Mouse (Mus musculus) stomach, embryonic 16.5 days (tissue): Measurements from ENCODE around the gene Cabin1. TPM values are rescaled to one million over a fixed set of nuclear protein-coding genes. Genes with fewer than 3 reads are reported as not detected.
A peak's percentile ranks its signal among the peaks of the same experiment; 100 is the strongest.
"Not testable (repeated sequence)": the region's sequence is repeated elsewhere in the genome, so short reads cannot be mapped to it uniquely, and the experiment has no call there.

ENCODE experiments used
- ATAC-seq: fragments of 200-750 bp; cut with Nextera tagmentation; 2 replicates; pipeline ENCODE4 v1.8.0; 2017; ENCODE audit warnings: moderate number of reproducible peaks, moderate TSS enrichment; ENCODE audit not compliant: insufficient read depth, low FRiP score
- H3K27ac ChIP-seq: fragments of 300-500 bp; sonication (generic); 2 replicates; pipeline ENCODE4 v1.5.1; 2014; ENCODE audit warnings: low read length
- H3K27me3 ChIP-seq: fragments of 300-500 bp; sonication (generic); 2 replicates; pipeline ENCODE4 v1.6.1; 2014; ENCODE audit warnings: low read length, control low read depth, mixed read lengths; ENCODE audit not compliant: control insufficient read depth, insufficient read depth
- H3K36me3 ChIP-seq: fragments of 300-500 bp; sonication (generic); 2 replicates; pipeline ENCODE4 v1.6.1; 2014; ENCODE audit warnings: low read length; ENCODE audit not compliant: control insufficient read depth, insufficient read depth
- H3K4me1 ChIP-seq: fragments of 300-500 bp; sonication (generic); 2 replicates; pipeline ENCODE4 v1.6.1; 2014; ENCODE audit warnings: low read length, control low read depth, mixed read lengths; ENCODE audit not compliant: control insufficient read depth, insufficient read depth
- H3K4me2 ChIP-seq: fragments of 300-500 bp; sonication (generic); 2 replicates; pipeline ENCODE4 v1.6.1; 2014; ENCODE audit warnings: low read depth, low read length, mixed read lengths
- H3K4me3 ChIP-seq: fragments of 300-500 bp; sonication (generic); replicated peaks from 2 replicates; pipeline ENCODE4 v1.5.1; 2014; ENCODE audit warnings: mild to moderate bottlenecking, low read length
- H3K9ac ChIP-seq: fragments of 300-500 bp; sonication (generic); 2 replicates; pipeline ENCODE4 v1.6.1; 2014; ENCODE audit warnings: low read length
- H3K9me3 ChIP-seq: fragments of 300-500 bp; sonication (generic); replicated peaks from 2 replicates; pipeline ENCODE4 v1.6.1; 2016; ENCODE audit warnings: low read length, control low read depth; ENCODE audit not compliant: control insufficient read depth
- WGBS: fragments of 180-500 bp; shearing (Covaris S2); extraction: QIAGEN DNeasy Blood & Tissue Kit; methylation state at CpG from one replicate; pipeline ENCODE4 v1.1.7; 2014; 5-methylcytosine and 5-hydroxymethylcytosine counted together
- polyA plus RNA-seq: library from polyadenylated mRNA; unstranded; fragments of >200 nt; fragmentation: Nextera tagmentation; extraction: Ambion mirVana; gene quantifications from 2 replicates; pipeline ENCODE4 v1.2.1, GENCODE M21; 2015

Gene Cabin1
- polyA plus RNA-seq, 1 experiment from 2014 or later: 34.0 TPM

GRCm38 (mm10) chr10:75774102-75774501, 10.0 kb upstream of the Cabin1 start:
- H3K27me3 ChIP-seq: no peaks in the 10 kb centered on the region
- H3K9me3 ChIP-seq: no peaks in the 10 kb centered on the region
- H3K27ac ChIP-seq: no peak overlapping the region
- WGBS: 79% methylated on average over 5 of the region's 5 CpGs
- peaks cover 5% of the 10 kb centered on the region for H3K4me1 ChIP-seq
- no peak overlapping the region for H3K4me2 ChIP-seq
- H3K36me3 ChIP-seq: no peaks in the 10 kb centered on the region
- H3K9ac ChIP-seq: no peak overlapping the region
- no peak overlapping the region for H3K4me3 ChIP-seq
- no peak for ATAC-seq

GRCm38 (mm10) chr10:75772795-75773664, 8.9 kb upstream of the Cabin1 start, which contains the start of gene Ddt:
Gene Ddt, minus strand, starts transcription at chr10:75773414.
- ATAC-seq: peak; percentile 95
- H3K9me3 ChIP-seq: no peaks in the 10 kb centered on the region
- H3K36me3 ChIP-seq: no peaks in the 10 kb centered on the region
- H3K4me2 ChIP-seq: peak within 1 kb of the TSS; percentile 97
- peak within 1 kb of the TSS; percentile 74 for H3K4me3 ChIP-seq
- H3K4me1 ChIP-seq: peaks cover 5% of the 10 kb centered on the region
- peak within 1 kb of the TSS; percentile 77 for H3K9ac ChIP-seq
- peak within 1 kb of the TSS; percentile 58 for H3K27ac ChIP-seq
- WGBS: under 1% methylated on average over 46 of the region's 47 CpGs
- no peaks in the 10 kb centered on the region for H3K27me3 ChIP-seq

DNA sequence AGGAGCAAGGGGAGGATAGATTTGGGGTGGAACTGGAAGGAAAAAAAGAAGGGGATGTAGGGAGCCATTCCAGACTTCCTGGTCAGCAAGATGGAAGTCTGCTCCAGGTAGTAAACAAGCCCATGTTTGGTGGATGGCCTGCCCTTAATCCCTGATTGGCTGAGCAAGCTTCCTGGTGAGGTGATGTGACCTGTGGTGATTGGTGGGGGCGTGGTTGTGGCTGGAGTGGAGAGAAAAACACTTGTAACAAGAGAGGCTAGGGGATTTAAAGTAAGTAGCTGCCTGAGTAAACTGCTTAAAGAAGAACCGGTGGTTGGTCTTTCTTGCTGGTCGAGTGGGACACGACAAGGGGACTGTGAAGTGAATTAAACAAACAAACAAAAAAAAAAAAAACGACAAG, 3.6 kb upstream of the Cabin1 start:
- H3K9me3 ChIP-seq, H3K27ac ChIP-seq, H3K4me2 ChIP-seq, H3K36me3 ChIP-seq, H3K27me3 ChIP-seq, H3K4me3 ChIP-seq, H3K9ac ChIP-seq, ATAC-seq: not testable (repeated sequence)
- H3K4me1 ChIP-seq: peaks cover 12% of the 10 kb centered on the region
- WGBS: 30% methylated on average over 5 of the region's 5 CpGs

DNA sequence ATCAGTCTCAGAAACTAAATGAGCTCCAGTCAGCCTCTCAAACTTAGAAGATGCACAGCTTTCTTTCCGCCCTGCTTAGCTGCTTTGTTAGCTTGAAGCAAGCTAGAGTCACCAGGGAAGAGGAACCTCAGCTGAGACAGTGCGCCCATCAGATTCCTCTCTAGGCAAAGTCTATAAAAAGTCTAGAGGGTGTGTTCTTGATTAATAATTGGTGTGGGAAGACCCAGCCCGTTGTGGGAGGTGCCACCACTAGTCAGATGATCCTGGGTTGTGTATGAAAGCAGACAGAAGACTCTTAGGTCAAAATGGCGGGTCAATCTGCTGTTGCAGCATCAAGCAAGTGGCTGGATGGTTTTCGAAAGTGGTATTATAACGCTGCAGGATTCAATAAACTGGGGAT, 2.7 kb upstream of the Cabin1 start:
- WGBS: 86% methylated on average over 6 of the region's 6 CpGs

GRCm38 (mm10) chr10:75764519-75765473, 655 bp upstream of the Cabin1 start:
- peak overlapping the region; percentile 78 for H3K4me2 ChIP-seq
- peak; percentile 23; the same call in 1 of the 2 replicates for ATAC-seq
- 1% methylated on average over 27 of the region's 27 CpGs for WGBS
- no peaks in the 10 kb centered on the region for H3K9me3 ChIP-seq
- H3K4me3 ChIP-seq: peak overlapping the region; percentile 90
- H3K4me1 ChIP-seq: peaks cover 7% of the 10 kb centered on the region
- peak overlapping the region; percentile 73 for H3K27ac ChIP-seq
- H3K27me3 ChIP-seq: no peaks in the 10 kb centered on the region
- H3K36me3 ChIP-seq: no peaks in the 10 kb centered on the region
- H3K9ac ChIP-seq: peak overlapping the region; percentile 91

More for the DNA sequence above, 2.7 kb upstream of the Cabin1 start:
- Histone ChIP-seq H3K4me3 (no peak overlapping the region), H3K36me3 (no peaks in the 10 kb centered on the region), H3K4me2 (no peak overlapping the region), H3K9me3 (no peaks in the 10 kb centered on the region), H3K4me1 (peaks cover 7% of the 10 kb centered on the region), H3K27ac (no peak overlapping the region), H3K27me3 (no peaks in the 10 kb centered on the region), H3K9ac (no peak overlapping the region)
- ATAC-seq: no peak

GRCm38 (mm10) chr10:75762413-75762812, 1.7 kb downstream of the Cabin1 start:
- H3K4me3 ChIP-seq: no peak overlapping the region
- H3K9me3 ChIP-seq: no peaks in the 10 kb centered on the region; the same call in 1 of the 2 replicates
- 86% methylated on average over 3 of the region's 3 CpGs for WGBS
- H3K4me1 ChIP-seq: peaks cover 7% of the 10 kb centered on the region
- H3K27me3 ChIP-seq: no peaks in the 10 kb centered on the region
- H3K27ac ChIP-seq: no peak overlapping the region
- ATAC-seq: no peak
- peaks cover 6% of the 10 kb centered on the region; the same call in 1 of the 2 replicates for H3K36me3 ChIP-seq
- H3K4me2 ChIP-seq: no peak overlapping the region
- 0 out of 2 replicates have a peak overlapping the region, but pooled peaks have one; percentile 28 for H3K9ac ChIP-seq

DNA sequence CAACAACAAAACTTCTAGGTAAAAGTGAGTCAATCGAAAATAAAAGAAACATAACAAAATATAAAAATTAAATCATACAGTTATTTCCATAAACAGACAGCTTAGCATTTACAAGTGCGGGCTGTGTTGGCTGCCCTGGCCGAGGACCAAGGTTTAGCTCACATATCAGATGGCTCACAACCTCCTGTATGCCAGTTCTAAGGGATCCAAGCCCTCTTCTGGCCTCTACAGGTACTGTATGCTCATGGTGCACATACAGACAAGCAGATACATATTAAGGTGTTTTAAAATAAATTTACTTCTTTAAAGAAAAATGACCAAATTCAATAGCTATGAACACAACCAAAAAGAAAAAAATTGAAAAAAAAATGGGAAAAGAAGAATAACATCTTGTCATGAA, 3.8 kb downstream of the Cabin1 start:
- Histone ChIP-seq H3K4me2 (no peak overlapping the region), H3K27me3 (no peaks in the 10 kb centered on the region), H3K9ac (no peak overlapping the region), H3K9me3 (no peaks in the 10 kb centered on the region; the same call in 1 of the 2 replicates), H3K36me3 (peaks cover 6% of the 10 kb centered on the region; the same call in 1 of the 2 replicates), H3K4me1 (peaks cover 7% of the 10 kb centered on the region), H3K27ac (no peak overlapping the region), H3K4me3 (no peak overlapping the region)
- ATAC-seq: no peak
- WGBS: 97% methylated on average over 3 of the region's 3 CpGs

GRCm38 (mm10) chr10:75756719-75757118, 7.4 kb downstream of the Cabin1 start:
- Histone ChIP-seq H3K27ac (no peak overlapping the region), H3K36me3 (peaks cover 11% of the 10 kb centered on the region; the same call in 1 of the 2 replicates), H3K27me3 (no peaks in the 10 kb centered on the region), H3K9ac (no peak overlapping the region), H3K4me3 (no peak overlapping the region), H3K4me2 (no peak overlapping the region), H3K9me3 (no peaks in the 10 kb centered on the region; the same call in 1 of the 2 replicates), H3K4me1 (no peaks in the 10 kb centered on the region)
- no peak for ATAC-seq
- 90% methylated on average over 11 of the region's 11 CpGs for WGBS
